Mouse (Mus musculus) hindbrain, embryonic 10.5 days (tissue): Measurements from ENCODE around the gene 9930111J21Rik2. TPM values are rescaled to one million over a fixed set of nuclear protein-coding genes. Genes with fewer than 3 reads are reported as not detected.
"Not testable (repeated sequence)": the region's sequence is repeated elsewhere in the genome, so short reads cannot be mapped to it uniquely, and the experiment has no call there.

Experiments used
- DNase-seq: peaks from one replicate; pipeline ENCODE4 v3.0.0-alpha.2; 2017; ENCODE audit warnings: low spot score
- H3K27ac ChIP-seq: fragments of 300-500 bp; sonication (generic); 2 replicates; pipeline ENCODE4 v1.5.1; 2016; ENCODE audit warnings: mild to moderate bottlenecking, moderate library complexity
- H3K27me3 ChIP-seq: fragments of 300-500 bp; sonication (generic); 2 replicates; pipeline ENCODE4 v1.6.1; 2016; ENCODE audit warnings: mild to moderate bottlenecking; ENCODE audit not compliant: poor library complexity, insufficient read depth, severe bottlenecking
- H3K36me3 ChIP-seq: fragments of 300-500 bp; sonication (generic); 2 replicates; pipeline ENCODE4 v1.6.1; 2016; ENCODE audit warnings: mild to moderate bottlenecking, moderate library complexity
- H3K4me1 ChIP-seq: fragments of 300-500 bp; sonication (generic); replicated peaks from 2 replicates; pipeline ENCODE4 v1.6.1; 2016; ENCODE audit warnings: mild to moderate bottlenecking
- H3K4me3 ChIP-seq: fragments of 300-500 bp; sonication (generic); 2 replicates; pipeline ENCODE4 v1.5.1; 2016; ENCODE audit warnings: mild to moderate bottlenecking, moderate library complexity
- H3K9me3 ChIP-seq: fragments of 300-500 bp; sonication (generic); 2 replicates; pipeline ENCODE4 v1.6.1; 2016; ENCODE audit warnings: mild to moderate bottlenecking, moderate library complexity
- whole genome bisulfite sequencing: fragments of 180-500 bp; shearing (Covaris S2); methylation state at CpG from one replicate; pipeline ENCODE4 v1.1.7; 2016; 5-methylcytosine and 5-hydroxymethylcytosine counted together
- polyA plus RNA-seq: library from polyadenylated mRNA; unstranded; fragments of >200 nt; fragmentation: Nextera tagmentation; extraction: Ambion mirVana; gene quantifications from 2 replicates; pipeline ENCODE4 v1.2.1, GENCODE M21; 2016

9930111J21Rik2 gene
- polyA plus RNA-seq, 1 experiment from 2014 or later, result 0.17 TPM

DNA sequence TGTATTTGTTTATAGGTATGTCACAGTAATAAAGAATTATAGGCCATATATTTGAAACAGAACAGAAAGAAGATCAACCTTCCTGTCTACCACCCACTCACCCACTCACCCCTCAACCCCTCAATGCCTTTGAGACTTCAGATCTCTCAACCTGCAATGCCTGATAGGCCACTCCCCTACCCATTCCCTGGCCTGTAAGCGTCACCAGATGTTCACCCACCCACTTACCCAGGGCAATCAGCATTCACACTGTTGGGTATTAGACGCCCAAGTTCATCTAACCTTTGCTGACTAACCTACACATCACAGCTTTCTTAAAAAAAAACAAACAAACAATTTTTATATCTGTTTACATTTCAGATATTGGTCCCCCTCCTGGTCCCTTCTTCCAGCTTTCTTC is 10.8 kb upstream of the 9930111J21Rik2 start:
- H3K9me3 ChIP-seq, result not testable (repeated sequence)
- WGBS, result 83% methylated on average over 2 of the region's 2 CpGs

DNA sequence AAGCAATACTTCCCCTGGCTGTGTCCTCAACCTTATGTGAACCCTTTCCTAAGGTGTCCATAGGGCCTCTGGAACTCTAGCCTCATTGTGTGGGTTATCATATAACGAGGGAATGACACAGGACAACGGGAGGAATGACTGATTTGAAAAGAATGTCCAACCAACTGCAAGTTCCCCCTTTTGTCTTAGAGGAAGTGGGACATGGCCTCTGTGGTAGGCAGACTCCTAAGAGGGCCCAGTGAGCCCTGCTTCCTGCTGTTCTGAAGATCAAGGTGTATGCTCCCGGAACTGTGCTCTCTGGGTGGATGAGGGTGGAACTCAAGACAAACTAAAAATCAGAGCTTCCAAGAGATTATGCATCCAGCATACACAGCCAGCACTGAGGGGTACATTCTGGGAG is 9.0 kb upstream of the 9930111J21Rik2 start:
- H3K27me3 ChIP-seq, H3K36me3 ChIP-seq, H3K4me3 ChIP-seq, DNase-seq, H3K9me3 ChIP-seq, H3K4me1 ChIP-seq, H3K27ac ChIP-seq: not testable (repeated sequence)
- 75% methylated on average over 2 of the region's 3 CpGs for WGBS

More for the DNA sequence above, 10.8 kb upstream of the 9930111J21Rik2 start:
- H3K4me1 ChIP-seq, H3K27ac ChIP-seq, H3K36me3 ChIP-seq, H3K27me3 ChIP-seq, DNase-seq, H3K4me3 ChIP-seq: not testable (repeated sequence)

GRCm38 (mm10) chr11:49051894-49052293 is 852 bp upstream of the 9930111J21Rik2 start:
- H3K27ac ChIP-seq, H3K4me1 ChIP-seq, H3K27me3 ChIP-seq, H3K36me3 ChIP-seq, H3K4me3 ChIP-seq, DNase-seq, H3K9me3 ChIP-seq: not testable (repeated sequence)
- WGBS, result no CpG with 5 or more reads among the region's 5 CpGs

DNA sequence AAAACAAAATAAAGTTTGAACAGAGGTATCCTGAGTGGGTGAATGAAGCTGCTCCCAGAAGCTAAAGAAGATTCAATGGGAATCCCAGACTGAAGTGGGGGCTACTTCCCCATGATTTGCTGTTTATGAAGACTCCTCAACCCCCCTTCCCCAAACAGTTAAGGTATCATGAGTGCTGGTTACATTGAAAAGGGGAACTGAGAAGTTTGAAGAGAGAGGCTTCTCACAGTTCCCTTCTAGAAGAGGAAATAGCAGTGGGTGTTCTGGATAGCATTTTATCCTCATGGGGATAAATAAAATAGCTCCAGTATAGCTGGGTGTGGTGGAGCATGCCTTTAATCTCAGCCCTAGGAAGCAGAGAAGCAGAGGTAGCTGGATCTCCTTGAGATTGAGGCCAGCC is 978 bp downstream of the 9930111J21Rik2 start:
- H3K9me3 ChIP-seq, H3K4me3 ChIP-seq, H3K4me1 ChIP-seq, DNase-seq, H3K27ac ChIP-seq, H3K36me3 ChIP-seq, H3K27me3 ChIP-seq: not testable (repeated sequence)

GRCm38 (mm10) chr11:49012074-49012473 is 39.0 kb downstream of the 9930111J21Rik2 start:
- not testable (repeated sequence) for H3K27ac ChIP-seq, DNase-seq, H3K36me3 ChIP-seq, H3K4me3 ChIP-seq, H3K9me3 ChIP-seq, H3K4me1 ChIP-seq, H3K27me3 ChIP-seq

DNA sequence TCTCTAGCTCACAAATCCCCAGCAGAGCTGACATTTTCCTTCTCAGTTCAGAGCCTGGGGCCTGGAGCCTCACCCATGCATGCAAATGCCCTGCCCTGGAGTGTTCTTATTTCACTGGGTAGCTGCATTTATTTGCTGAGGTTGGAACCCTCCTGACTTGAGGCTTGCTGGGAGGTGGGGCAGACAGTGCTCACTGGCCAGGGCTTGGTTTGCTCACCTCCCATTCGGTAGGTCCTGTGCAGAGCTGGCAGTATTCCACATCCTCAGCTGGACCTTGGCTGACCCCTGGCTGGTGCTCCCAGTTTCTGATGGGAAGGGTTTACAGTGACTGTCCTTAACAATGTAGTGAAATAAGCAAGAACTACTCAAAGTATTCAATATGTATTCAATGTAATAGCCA is 44.3 kb downstream of the 9930111J21Rik2 start:
- not testable (repeated sequence) for H3K27ac ChIP-seq, H3K4me1 ChIP-seq, H3K36me3 ChIP-seq, H3K9me3 ChIP-seq, DNase-seq, H3K27me3 ChIP-seq, H3K4me3 ChIP-seq
- WGBS, result 60% methylated on average over 1 of the region's 1 CpGs

- 73% methylated on average over 2 of the region's 2 CpGs for WGBS
These were observed 44.7 kb downstream of the 9930111J21Rik2 start for GRCm38 (mm10) chr11:49006317-49006716.

DNA sequence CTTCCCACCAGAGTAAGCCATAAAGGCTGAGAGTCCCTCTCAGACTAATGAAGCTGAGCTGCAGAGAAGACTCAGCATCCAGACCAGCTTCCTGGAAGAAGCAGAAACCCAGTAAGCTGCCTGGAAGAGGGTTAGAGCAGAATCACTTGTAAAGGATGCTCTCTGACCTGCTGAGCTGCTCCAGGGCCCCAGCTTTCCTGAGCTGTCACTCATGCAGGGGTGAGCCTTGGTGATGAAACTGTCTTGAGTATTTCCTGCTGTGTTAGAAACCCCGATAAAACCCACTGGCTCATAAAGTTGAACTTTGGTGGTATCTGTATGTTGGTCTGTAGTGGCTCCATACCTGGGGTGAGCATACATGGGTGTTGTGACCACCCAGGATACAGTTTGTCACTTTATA is 50.6 kb downstream of the 9930111J21Rik2 start:
- not testable (repeated sequence) for DNase-seq, H3K27ac ChIP-seq
- WGBS, result 90% methylated on average over 1 of the region's 1 CpGs

More at GRCm38 (mm10) chr11:49006317-49006716, 44.7 kb downstream of the 9930111J21Rik2 start:
- not testable (repeated sequence) for H3K27ac ChIP-seq, H3K9me3 ChIP-seq, DNase-seq, H3K4me1 ChIP-seq, H3K4me3 ChIP-seq, H3K27me3 ChIP-seq, H3K36me3 ChIP-seq

GRCm38 (mm10) chr11:48994018-48994417 is 57.0 kb downstream of the 9930111J21Rik2 start, which contains the start of gene Tgtp1:
Gene Tgtp1 (minus strand): TSS chr11:48994172.
- not testable (repeated sequence) for H3K27ac ChIP-seq, DNase-seq, H3K9me3 ChIP-seq, H3K4me3 ChIP-seq, H3K36me3 ChIP-seq, H3K4me1 ChIP-seq, H3K27me3 ChIP-seq
- 69% methylated on average over 2 of the region's 2 CpGs for WGBS

More for the DNA sequence above, 50.6 kb downstream of the 9930111J21Rik2 start:
- not testable (repeated sequence) for H3K36me3 ChIP-seq, H3K9me3 ChIP-seq, H3K27me3 ChIP-seq, H3K4me3 ChIP-seq, H3K4me1 ChIP-seq

DNA sequence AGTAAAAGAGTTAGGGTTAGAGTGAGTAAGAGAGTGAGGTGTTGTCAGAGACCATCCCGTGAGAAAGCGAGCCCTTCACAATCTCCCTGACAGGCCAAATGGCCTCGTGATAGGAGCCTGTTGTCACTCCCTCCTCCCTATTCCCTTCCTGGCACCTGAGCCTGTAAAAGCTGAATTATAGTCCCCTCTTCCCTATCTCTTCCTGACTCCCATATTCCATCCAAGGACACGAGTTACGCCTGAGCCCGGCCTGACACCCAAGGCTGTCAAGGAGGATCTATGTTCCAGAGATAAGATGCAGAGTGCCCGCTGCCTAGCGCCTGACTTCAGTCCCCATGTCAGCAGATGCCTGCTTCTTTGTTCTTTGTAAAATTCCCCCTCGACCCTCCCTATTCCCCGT is 57.7 kb downstream of the 9930111J21Rik2 start:
- DNase-seq, H3K27ac ChIP-seq, H3K27me3 ChIP-seq, H3K9me3 ChIP-seq, H3K4me1 ChIP-seq, H3K36me3 ChIP-seq, H3K4me3 ChIP-seq: not testable (repeated sequence)
- 70% methylated on average over 10 of the region's 10 CpGs for WGBS

DNA sequence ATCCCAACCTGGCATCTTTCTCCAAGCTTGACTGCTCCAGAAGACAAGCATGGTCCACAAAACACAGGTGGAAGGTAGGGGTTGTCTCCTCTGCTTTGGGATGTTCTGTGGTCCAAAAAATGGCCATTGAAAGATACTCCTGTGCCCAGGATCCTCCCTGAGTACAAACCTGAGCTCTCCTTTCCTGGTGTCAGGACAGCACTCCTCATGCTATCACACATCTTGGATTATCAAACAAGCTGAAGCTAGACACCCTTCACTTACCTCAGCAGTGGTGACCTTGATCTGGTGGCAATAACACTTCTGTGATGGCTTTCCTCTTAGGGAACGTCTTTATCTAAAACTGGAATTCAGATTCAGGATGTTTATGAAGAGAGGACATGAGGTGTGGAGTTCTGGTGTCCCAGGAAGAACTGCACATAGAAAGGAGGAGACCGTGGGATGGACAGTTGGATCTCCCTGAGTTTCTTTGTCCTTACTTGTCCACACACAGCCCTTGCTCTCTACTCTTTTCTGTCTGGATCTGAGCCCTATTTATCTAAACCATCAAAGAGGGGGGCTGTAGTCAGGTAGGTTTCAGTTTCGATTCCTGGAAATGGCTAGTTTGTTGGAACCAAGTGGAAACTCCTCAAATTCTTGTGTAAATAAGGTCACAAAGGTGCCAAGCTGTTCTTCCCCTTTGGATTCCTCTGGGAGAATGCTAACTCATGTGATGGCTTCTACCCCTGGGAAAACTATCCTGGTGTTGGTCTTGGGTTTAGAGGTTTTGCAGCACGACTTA is 59.1 kb downstream of the 9930111J21Rik2 start, which contains the start of gene Gm12185:
Gm12185 (minus strand) TSS at position 487 of the 781 bp plus-strand sequence.
- H3K36me3 ChIP-seq, DNase-seq, H3K27me3 ChIP-seq, H3K9me3 ChIP-seq, H3K4me3 ChIP-seq, H3K4me1 ChIP-seq, H3K27ac ChIP-seq: not testable (repeated sequence)
- 75% methylated on average over 4 of the region's 4 CpGs for WGBS

DNA sequence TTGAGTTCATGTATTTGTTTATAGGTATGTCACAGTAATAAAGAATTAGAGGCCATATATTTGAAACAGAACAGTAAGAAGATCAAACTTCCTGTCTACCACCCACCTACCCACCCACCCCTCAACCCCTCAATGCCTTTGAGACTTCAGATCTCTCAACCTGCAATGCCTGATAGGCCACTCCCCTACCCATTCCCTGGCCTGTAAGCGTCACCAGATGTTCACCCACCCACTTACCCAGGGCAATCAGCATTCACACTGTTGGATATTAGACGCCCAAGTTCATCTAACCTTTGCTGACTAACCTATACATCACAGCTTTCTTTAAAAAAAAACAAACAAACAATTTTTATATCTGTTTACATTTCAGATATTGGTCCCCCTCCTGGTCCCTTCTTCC is 61.1 kb downstream of the 9930111J21Rik2 start:
- WGBS, result 79% methylated on average over 2 of the region's 2 CpGs
- not testable (repeated sequence) for H3K27ac ChIP-seq, DNase-seq, H3K36me3 ChIP-seq, H3K9me3 ChIP-seq, H3K4me1 ChIP-seq, H3K27me3 ChIP-seq, H3K4me3 ChIP-seq

DNA sequence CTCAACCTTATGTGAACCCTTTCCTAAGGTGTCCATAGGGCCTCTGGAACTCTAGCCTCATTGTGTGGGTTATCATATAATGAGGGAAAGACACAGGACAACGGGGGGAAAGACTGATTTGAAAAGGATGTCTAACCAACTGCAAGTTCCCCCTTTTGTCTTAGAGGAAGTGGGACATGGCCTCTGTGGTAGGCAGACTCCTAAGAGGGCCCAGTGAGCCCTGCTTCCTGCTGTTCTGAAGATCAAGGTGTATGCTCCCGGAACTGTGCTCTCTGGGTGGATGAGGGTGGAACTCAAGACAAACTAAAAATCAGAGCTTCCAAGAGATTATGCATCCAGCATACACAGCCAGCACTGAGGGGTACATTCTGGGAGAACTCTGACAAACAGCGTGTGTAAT is 62.8 kb downstream of the 9930111J21Rik2 start:
- not testable (repeated sequence) for H3K4me3 ChIP-seq, DNase-seq, H3K27ac ChIP-seq, H3K27me3 ChIP-seq, H3K4me1 ChIP-seq, H3K36me3 ChIP-seq, H3K9me3 ChIP-seq
- WGBS, result 82% methylated on average over 2 of the region's 3 CpGs

DNA sequence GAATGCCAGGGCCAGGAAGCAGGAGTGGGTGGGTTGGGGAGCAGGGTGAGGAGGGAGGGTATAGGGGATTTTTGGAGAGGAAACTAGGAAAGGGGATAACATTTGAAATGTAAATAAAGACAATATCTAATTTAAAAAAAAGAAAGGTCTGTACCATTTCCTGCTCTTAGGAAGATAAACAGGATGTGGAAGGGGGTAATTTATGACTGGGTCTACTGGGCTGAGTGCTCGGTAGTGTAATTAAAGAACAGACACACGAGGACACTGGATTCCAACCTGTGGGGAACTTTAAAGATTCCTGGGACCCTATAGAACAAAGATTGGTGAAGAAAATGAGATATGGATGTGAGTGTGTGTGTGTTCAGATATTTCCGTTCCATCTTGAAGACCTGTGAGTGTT is 68.2 kb downstream of the 9930111J21Rik2 start:
- H3K27ac ChIP-seq, H3K9me3 ChIP-seq, H3K36me3 ChIP-seq, H3K4me1 ChIP-seq, H3K27me3 ChIP-seq, H3K4me3 ChIP-seq, DNase-seq: not testable (repeated sequence)
- WGBS, result no CpG with 5 or more reads among the region's 3 CpGs
